Mouse (Mus musculus) brown adipose tissue, adult 24 weeks (tissue): ENCODE results near the gene Pdzrn3. TPM values are rescaled to one million over a fixed set of nuclear protein-coding genes. Genes with fewer than 3 reads are reported as not detected.

Experiments used
- H3K27ac ChIP-seq: fragments of 200-500 bp; replicated peaks from 2 replicates; pipeline ENCODE4 v1.5.1; 2012; ENCODE audit warnings: low read depth, mild to moderate bottlenecking, low read length
- H3K4me1 ChIP-seq: fragments of 200-500 bp; 2 replicates; pipeline ENCODE4 v1.6.1; 2012; ENCODE audit warnings: low read length, mixed read lengths; ENCODE audit not compliant: control insufficient read depth, insufficient read depth, insufficient read length
- H3K4me3 ChIP-seq: fragments of 200-500 bp; 2 replicates; pipeline ENCODE4 v1.5.1; 2012; ENCODE audit warnings: low read depth, mild to moderate bottlenecking, low read length, moderate library complexity; ENCODE audit not compliant: insufficient read depth
- polyA plus RNA-seq: library from polyadenylated mRNA; stranded (reverse); fragments of >200 nt; gene quantifications from 2 replicates; pipeline ENCODE4 v1.2.4, GENCODE M21; 2012; ENCODE audit not compliant: missing spikeins, insufficient read depth, insufficient read length

Gene Pdzrn3
- polyA plus RNA-seq, 1 experiment = 8.0 TPM

GRCm38 (mm10) chr6:101379546-101379945, 1.8 kb upstream of the Pdzrn3 start:
- H3K27ac ChIP-seq = no peak overlapping the region
- peaks cover 3% of the 10 kb centered on the region; the same call in 1 of the 2 replicates for H3K4me1 ChIP-seq
- H3K4me3 ChIP-seq = no peak overlapping the region

GRCm38 (mm10) chr6:101377935-101378609, 375 bp upstream of the Pdzrn3 start:
- Histone ChIP-seq H3K4me1 (peaks cover 5% of the 10 kb centered on the region), H3K27ac (no peak overlapping the region), H3K4me3 (peak overlapping the region; percentile 65)

- Histone ChIP-seq H3K4me3 (peak overlapping the region; percentile 65), H3K4me1 (peaks cover 5% of the 10 kb centered on the region), H3K27ac (peak overlapping the region; percentile 62; the same call in 1 of the 2 replicates)
Observed at GRCm38 (mm10) chr6:101376511-101377166, 1.1 kb downstream of the Pdzrn3 start.

- Histone ChIP-seq H3K4me3 (peak overlapping the region; percentile 65), H3K27ac (peak overlapping the region; percentile 62), H3K4me1 (peaks cover 5% of the 10 kb centered on the region)
Observed at GRCm38 (mm10) chr6:101376049-101376448, 1.6 kb downstream of the Pdzrn3 start.

GRCm38 (mm10) chr6:101374721-101375120, 3.0 kb downstream of the Pdzrn3 start:
- Histone ChIP-seq H3K4me1 (peaks cover 5% of the 10 kb centered on the region), H3K27ac (peak overlapping the region; percentile 86), H3K4me3 (peak overlapping the region; percentile 12; the same call in 1 of the 2 replicates)

- no peak overlapping the region for H3K4me3 ChIP-seq
Observed at GRCm38 (mm10) chr6:101374186-101374585, 3.5 kb downstream of the Pdzrn3 start.

GRCm38 (mm10) chr6:101372982-101373381, 4.7 kb downstream of the Pdzrn3 start:
- Histone ChIP-seq H3K4me3 (no peak overlapping the region), H3K27ac (no peak overlapping the region), H3K4me1 (peaks cover 5% of the 10 kb centered on the region)

More at GRCm38 (mm10) chr6:101374186-101374585, 3.5 kb downstream of the Pdzrn3 start:
- H3K4me1 ChIP-seq = peaks cover 5% of the 10 kb centered on the region
- peak overlapping the region; percentile 82 for H3K27ac ChIP-seq

- peaks cover 7% of the 10 kb centered on the region for H3K4me1 ChIP-seq
- H3K27ac ChIP-seq = peak overlapping the region; percentile 58
- no peak overlapping the region for H3K4me3 ChIP-seq
Observed at GRCm38 (mm10) chr6:101366809-101367602, 10.7 kb downstream of the Pdzrn3 start.

- Histone ChIP-seq H3K4me1 (peaks cover 7% of the 10 kb centered on the region), H3K4me3 (no peak overlapping the region), H3K27ac (no peak overlapping the region)
Observed at GRCm38 (mm10) chr6:101365795-101366194, 11.9 kb downstream of the Pdzrn3 start.

GRCm38 (mm10) chr6:101363904-101364303, 13.8 kb downstream of the Pdzrn3 start:
- H3K27ac ChIP-seq = no peak overlapping the region
- peaks cover 9% of the 10 kb centered on the region for H3K4me1 ChIP-seq
- no peak overlapping the region for H3K4me3 ChIP-seq

- no peak overlapping the region; the same call in 1 of the 2 replicates for H3K27ac ChIP-seq
- H3K4me3 ChIP-seq = no peak overlapping the region
- H3K4me1 ChIP-seq = peaks cover 9% of the 10 kb centered on the region
Observed at GRCm38 (mm10) chr6:101362728-101363127, 15.0 kb downstream of the Pdzrn3 start.

- H3K27ac ChIP-seq = no peak overlapping the region
- H3K4me1 ChIP-seq = peaks cover 9% of the 10 kb centered on the region
Observed at GRCm38 (mm10) chr6:101362268-101362667, 15.4 kb downstream of the Pdzrn3 start.

GRCm38 (mm10) chr6:101360211-101360737, 17.4 kb downstream of the Pdzrn3 start:
- peaks cover 5% of the 10 kb centered on the region; the same call in 1 of the 2 replicates for H3K4me1 ChIP-seq
- no peak overlapping the region for H3K4me3 ChIP-seq
- peak overlapping the region; percentile 29; the same call in 1 of the 2 replicates for H3K27ac ChIP-seq

More at GRCm38 (mm10) chr6:101362268-101362667, 15.4 kb downstream of the Pdzrn3 start:
- no peak overlapping the region for H3K4me3 ChIP-seq

GRCm38 (mm10) chr6:101359646-101360045, 18.1 kb downstream of the Pdzrn3 start:
- H3K4me3 ChIP-seq = no peak overlapping the region
- peaks cover 5% of the 10 kb centered on the region; the same call in 1 of the 2 replicates for H3K4me1 ChIP-seq
- no peak overlapping the region for H3K27ac ChIP-seq

GRCm38 (mm10) chr6:101354887-101355286, 22.8 kb downstream of the Pdzrn3 start:
- H3K27ac ChIP-seq = no peak overlapping the region
- no peaks in the 10 kb centered on the region for H3K4me1 ChIP-seq
- H3K4me3 ChIP-seq = no peak overlapping the region
